In the genomic region with DNA sequence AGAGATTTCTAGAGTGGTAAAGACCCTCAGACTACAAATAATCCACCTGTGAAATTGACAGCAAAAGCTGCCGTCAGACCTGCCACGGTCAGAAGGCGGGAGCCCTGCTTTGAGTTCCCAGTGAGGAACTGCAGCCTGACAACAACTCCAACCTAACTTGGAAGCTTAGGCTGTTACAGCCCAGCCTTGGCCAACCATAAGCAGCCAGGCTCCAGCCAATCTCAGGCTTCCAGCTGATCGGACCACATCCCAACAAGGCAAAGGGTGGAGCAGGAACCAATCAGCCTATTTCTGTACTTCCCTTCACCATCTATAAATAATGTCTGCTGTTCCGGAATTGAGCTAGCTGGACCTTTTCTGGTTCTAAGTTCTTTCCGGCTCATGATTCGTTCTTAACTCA, we compare ENCODE assay signal across 11 mouse cellular contexts. TPM values are rescaled to one million over a fixed set of nuclear protein-coding genes. Genes with fewer than 3 reads are reported as not detected.
A peak's percentile ranks its signal among the peaks of the same experiment; 100 is the strongest.
DNase-seq lines count a peak whose midpoint lies in the region; ATAC-seq lines count a peak whose summit lies in the region.
"Had no signal": no experiment of that assay in that cellular context is flagged by ENCODE, and none has a peak within 500 bp of the region (broad histone marks: within the 10 kb centered on the region; RNA-seq: fewer than 3 reads in every experiment).

No protein-coding gene starts in this region.

- intact Hi-C loops in left cerebral cortex, postnatal 10 days (cut with DNase I) = no loop called here

- no peak overlapping the region for H3K4me3 ChIP-seq in heart, embryonic 16.5 days (ENCODE audit: low read length)
- H3K4me3 ChIP-seq in hindbrain, embryonic 10.5 days = no peak overlapping the region
- H3K4me3 ChIP-seq: forebrain, embryonic 13.5 days had no signal

- no peaks in the 10 kb centered on the region for H3K27me3 ChIP-seq in heart, embryonic 16.5 days (ENCODE audit: control insufficient read depth, insufficient read depth, low read length)
- no peaks in the 10 kb centered on the region for H3K27me3 ChIP-seq in hindbrain, embryonic 10.5 days (ENCODE audit: insufficient read depth, poor library complexity, severe bottlenecking)
- H3K27me3 ChIP-seq: forebrain, embryonic 13.5 days had no signal

- peak; percentile 84 for DNase-seq in layer of hippocampus, adult 9-11 months
- no peak for DNase-seq in layer of hippocampus, adult 8-10 months (ENCODE audit: low spot score in 2 of 2)
- peak; percentile 52 for DNase-seq in left cerebral cortex, postnatal 10 days (ENCODE audit: extremely low spot score in 1 of 2, low spot score in 2 of 2)
- peak; percentile 76 for DNase-seq in skeletal muscle tissue, adult 2 months (ENCODE audit: low read depth, low spot score)
- no peak for DNase-seq in hindbrain, embryonic 10.5 days (ENCODE audit: low spot score)
- DNase-seq: adrenal gland, adult 2 months; cerebellum, postnatal 14 days had no signal

- no peaks in the 10 kb centered on the region for H3K36me3 ChIP-seq in heart, embryonic 16.5 days (ENCODE audit: control insufficient read depth, insufficient read depth)
- H3K36me3 ChIP-seq in hindbrain, embryonic 10.5 days = no peaks in the 10 kb centered on the region

- 57% methylated on average over 7 of the region's 7 CpGs for WGBS in heart, embryonic 16.5 days
- WGBS in hindbrain, embryonic 10.5 days = 87% methylated on average over 7 of the region's 7 CpGs

- H3K4me2 ChIP-seq in heart, embryonic 16.5 days (ENCODE audit: low read depth, low read length) = no peak overlapping the region
- H3K4me2 ChIP-seq: forebrain, embryonic 13.5 days had no signal

- H3K9me3 ChIP-seq in heart, embryonic 16.5 days (replicated peaks; ENCODE audit: control insufficient read depth, low read length) = no peaks in the 10 kb centered on the region
- H3K9me3 ChIP-seq in hindbrain, embryonic 10.5 days = no peaks in the 10 kb centered on the region
- H3K9me3 ChIP-seq: forebrain, embryonic 13.5 days had no signal

- no peak overlapping the region for H3K27ac ChIP-seq in heart, embryonic 16.5 days (ENCODE audit: low read length)
- no peak overlapping the region for H3K27ac ChIP-seq in hindbrain, embryonic 10.5 days
- H3K27ac ChIP-seq: forebrain, embryonic 13.5 days had no signal

- no peaks in the 10 kb centered on the region for H3K4me1 ChIP-seq in heart, embryonic 16.5 days (ENCODE audit: control insufficient read depth, insufficient read depth, low read length)
- H3K4me1 ChIP-seq in hindbrain, embryonic 10.5 days (replicated peaks) = no peaks in the 10 kb centered on the region
- H3K4me1 ChIP-seq: forebrain, embryonic 13.5 days had no signal

- ATAC-seq in heart, embryonic 16.5 days (replicated peaks; ENCODE audit: extremely low read depth, insufficient read depth, low FRiP score) = 0 out of 2 replicates have a peak, but pooled peaks have one; percentile 37
- no peak for ATAC-seq in activated CD4-positive, CD25-positive, alpha-beta regulatory T cell, adult 4 months
- ATAC-seq: forebrain, embryonic 13.5 days had no signal

- no peak overlapping the region for H3K9ac ChIP-seq in heart, embryonic 16.5 days (ENCODE audit: low read length)
- H3K9ac ChIP-seq: forebrain, embryonic 13.5 days had no signal

RNA-seq across cellular contexts. Expression of gene 1700028K03Rik, which starts 12.6 kb away (rescaled TPM):
- total RNA-seq in layer of hippocampus, adult 8-10 months (2022) = 1 to 10 TPM in 2 of 4 experiments, under 1 TPM in 2; 0.61 to 1.2 (median 1.0) TPM
- polyA plus RNA-seq in heart, embryonic 16.5 days (2015; fragmentation: Nextera tagmentation; extraction: Ambion mirVana) = 0.04 and 0.07 TPM in 2 replicates
- total RNA-seq in left cerebral cortex, postnatal 10 days (2021) = 1 to 10 TPM; 1.0 to 1.2 TPM
- polyA plus RNA-seq in activated CD4-positive, CD25-positive, alpha-beta regulatory T cell, adult 4 months (2017; shearing (Covaris generic)) = under 1 TPM; 0.11 to 0.45 TPM
- polyA plus RNA-seq in hindbrain, embryonic 10.5 days (2016; fragmentation: Nextera tagmentation; extraction: Ambion mirVana) = 0.07 and 0.16 TPM in 2 replicates
- total RNA-seq: adrenal gland, adult 2 months had no signal
- polyA plus RNA-seq: liver, adult 2 months had no signal

RNA-seq across cellular contexts. Expression of gene Gm42669, which starts 14.5 kb away (rescaled TPM):
- total RNA-seq in layer of hippocampus, adult 8-10 months (2022) = under 1 TPM in 3 of 4 experiments, not detected in 1; 0.21 to 0.39 (median 0.38) TPM
- polyA plus RNA-seq in heart, embryonic 16.5 days (2015; fragmentation: Nextera tagmentation; extraction: Ambion mirVana) = 0.21 and 0.30 TPM in 2 replicates
- under 1 TPM; 0.19 to 0.20 TPM for total RNA-seq in left cerebral cortex, postnatal 10 days (2021)
- under 1 TPM; 0.52 to 0.62 TPM for polyA plus RNA-seq in activated CD4-positive, CD25-positive, alpha-beta regulatory T cell, adult 4 months (2017; shearing (Covaris generic))
- 0.29 and 0.47 TPM in 2 replicates for polyA plus RNA-seq in hindbrain, embryonic 10.5 days (2016; fragmentation: Nextera tagmentation; extraction: Ambion mirVana)
- total RNA-seq: adrenal gland, adult 2 months had no signal
- polyA plus RNA-seq: adrenal gland, adult 2 months; liver, adult 2 months had no signal

Comparison
In these comparisons a context has a peak if more than half of its experiments do, and no peak if none do; other contexts are left out.
1. DNase-seq: peak in layer of hippocampus, adult 9-11 months (single experiment), left cerebral cortex, postnatal 10 days (2 of 2) and skeletal muscle tissue, adult 2 months (single experiment); none in layer of hippocampus, adult 8-10 months (0 of 2) and hindbrain, embryonic 10.5 days (single experiment).